Mouse (Mus musculus): ENCODE measurements at regions not wholly inside any gene's neighbourhood (a gene's known extent, or its start where the extent isn't known, plus 50 kb on each side); places are given as distances from the start of the nearest gene placed in this dataset.
A peak's percentile ranks its signal among the peaks of the same experiment; 100 is the strongest.

GRCm38 (mm10) chr5:76040454-76041203 is 62.4 kb upstream of the Kdr start:
- H3K79me2 ChIP-seq (ENCODE audit: control insufficient read depth, insufficient read depth, low read length, poor library complexity) = no peaks in the 10 kb centered on the region
- DNase-seq (ENCODE audit: low read depth, low spot score) = peak; percentile 54
- H3K9me3 ChIP-seq (replicated peaks; ENCODE audit: insufficient read depth, low read length) = no peaks in the 10 kb centered on the region
- no peaks in the 10 kb centered on the region for H3K4me1 ChIP-seq (ENCODE audit: control insufficient read depth in 1 of 2, insufficient read depth in 2 of 2, low read length in 2 of 2)
- H3K27ac ChIP-seq (ENCODE audit: control insufficient read depth, low read depth, low read length) = no peak overlapping the region
- peak; percentile 56 for TF ChIP-seq SMC3 (IDR thresholded peaks at IDR 0.05; ENCODE audit: low read depth, low read length)
- no peak for TF ChIP-seq ZKSCAN1 (IDR thresholded peaks at IDR 0.05; ENCODE audit: low read depth, low read length)
- TF ChIP-seq HCFC1 (IDR thresholded peaks at IDR 0.05; ENCODE audit: low read depth, low read length) = no peak
- no peak for TF ChIP-seq POLR2A (IDR thresholded peaks at IDR 0.05; ENCODE audit: control insufficient read depth in 1 of 2, insufficient read depth in 1 of 2, low read depth in 1 of 2, low read length in 2 of 2, poor library complexity in 1 of 2)
- no peak for TF ChIP-seq TCF12 (IDR thresholded peaks at IDR 0.05; ENCODE audit: low read depth, low read length)
- TF ChIP-seq EP300 (IDR thresholded peaks at IDR 0.05; ENCODE audit: low read depth in 1 of 2, low read length in 2 of 2) = no peak
- TF ChIP-seq CTCF (IDR thresholded peaks at IDR 0.05 in 2 of 3, conservative IDR thresholded peaks at IDR 0.05 in 1 of 3; ENCODE audit: control insufficient read depth in 1 of 3, insufficient read depth in 1 of 3, low read depth in 2 of 3, low read length in 3 of 3, poor library complexity in 1 of 3, severe bottlenecking in 1 of 3) = peak; percentile 42 to 60 (median 52)
- no peak for TF ChIP-seq USF1 (IDR thresholded peaks at IDR 0.05; ENCODE audit: low read depth, low read length)
- TF ChIP-seq ZC3H11A (IDR thresholded peaks at IDR 0.05; ENCODE audit: low read depth, low read length) = peak; percentile 40
- no peak for TF ChIP-seq E2F4 (IDR thresholded peaks at IDR 0.05; ENCODE audit: borderline replicate concordance, low read depth, low read length)
- no peak for TF ChIP-seq GATA1 (IDR thresholded peaks at IDR 0.05; ENCODE audit: low read depth, low read length)
- TF ChIP-seq UBTF (IDR thresholded peaks at IDR 0.05; ENCODE audit: borderline replicate concordance, insufficient read depth, low read depth, low read length) = no peak
- TF ChIP-seq MYC (IDR thresholded peaks at IDR 0.05; ENCODE audit: low read depth, low read length) = no peak
- TF ChIP-seq MEF2A (IDR thresholded peaks at IDR 0.05; ENCODE audit: extremely low read depth, insufficient replicate concordance, low read depth, low read length, poor library complexity, severe bottlenecking) = no peak
- no peak for TF ChIP-seq SIN3A (IDR thresholded peaks at IDR 0.05; ENCODE audit: low read length)
- no peak for TF ChIP-seq ETS1 (IDR thresholded peaks at IDR 0.05; ENCODE audit: low read depth, low read length)
- no peak for TF ChIP-seq TAL1 (IDR thresholded peaks at IDR 0.05; ENCODE audit: low read length)
- no peak for TF ChIP-seq POLR2AphosphoS2 (IDR thresholded peaks at IDR 0.05; ENCODE audit: low read length)
- no peak for TF ChIP-seq BHLHE40 (IDR thresholded peaks at IDR 0.05; ENCODE audit: borderline replicate concordance, low read depth, low read length)
- TF ChIP-seq RAD21 (IDR thresholded peaks at IDR 0.05; ENCODE audit: low read depth, low read length) = peak; percentile 46
- TF ChIP-seq CHD1 (IDR thresholded peaks at IDR 0.05; ENCODE audit: low read depth, low read length) = no peak
- no peak for TF ChIP-seq MAX (IDR thresholded peaks at IDR 0.05; ENCODE audit: low read length)
- no peak for TF ChIP-seq MYB (IDR thresholded peaks at IDR 0.05; ENCODE audit: low read depth, low read length)
- no peak for TF ChIP-seq RCOR1 (IDR thresholded peaks at IDR 0.05; ENCODE audit: low read depth, low read length)
- TF ChIP-seq USF2 (IDR thresholded peaks at IDR 0.05; ENCODE audit: borderline replicate concordance in 1 of 2, insufficient read depth in 1 of 2, low read depth in 1 of 2, low read length in 2 of 2) = no peak
- TF ChIP-seq POLR2AphosphoS5 (IDR thresholded peaks at IDR 0.05; ENCODE audit: borderline replicate concordance, low read depth, low read length) = no peak
- TF ChIP-seq NELFE (IDR thresholded peaks at IDR 0.05; ENCODE audit: low read depth, low read length) = no peak
- no peak for TF ChIP-seq TBP (IDR thresholded peaks at IDR 0.05; ENCODE audit: low read depth, low read length)
- TF ChIP-seq MAFK (IDR thresholded peaks at IDR 0.05; ENCODE audit: borderline replicate concordance, low read depth, low read length) = no peak
- TF ChIP-seq NRF1 (IDR thresholded peaks at IDR 0.05; ENCODE audit: insufficient read depth, low read depth, low read length, poor library complexity, severe bottlenecking) = no peak
- no peak overlapping the region for H3K4me3 ChIP-seq (ENCODE audit: control insufficient read depth in 1 of 2, insufficient read depth in 1 of 2, low read depth in 2 of 2, low read length in 2 of 2)
- 0 out of 4 replicates have a peak, but pooled peaks cover 0 to 1% of the 10 kb centered on the region in 2 experiments for H3K27me3 ChIP-seq (ENCODE audit: control insufficient read depth in 1 of 2, insufficient read depth in 2 of 2, low read length in 2 of 2)
- no peaks in the 10 kb centered on the region for H3K36me3 ChIP-seq (ENCODE audit: control insufficient read depth in 1 of 2, insufficient read depth in 2 of 2, low read length in 2 of 2)
- no peak overlapping the region for H3K9ac ChIP-seq (ENCODE audit: control insufficient read depth, low read depth, low read length, poor library complexity, severe bottlenecking)
